Mouse (Mus musculus): ENCODE results near the gene Thtpa.

Gene Thtpa

DNA sequence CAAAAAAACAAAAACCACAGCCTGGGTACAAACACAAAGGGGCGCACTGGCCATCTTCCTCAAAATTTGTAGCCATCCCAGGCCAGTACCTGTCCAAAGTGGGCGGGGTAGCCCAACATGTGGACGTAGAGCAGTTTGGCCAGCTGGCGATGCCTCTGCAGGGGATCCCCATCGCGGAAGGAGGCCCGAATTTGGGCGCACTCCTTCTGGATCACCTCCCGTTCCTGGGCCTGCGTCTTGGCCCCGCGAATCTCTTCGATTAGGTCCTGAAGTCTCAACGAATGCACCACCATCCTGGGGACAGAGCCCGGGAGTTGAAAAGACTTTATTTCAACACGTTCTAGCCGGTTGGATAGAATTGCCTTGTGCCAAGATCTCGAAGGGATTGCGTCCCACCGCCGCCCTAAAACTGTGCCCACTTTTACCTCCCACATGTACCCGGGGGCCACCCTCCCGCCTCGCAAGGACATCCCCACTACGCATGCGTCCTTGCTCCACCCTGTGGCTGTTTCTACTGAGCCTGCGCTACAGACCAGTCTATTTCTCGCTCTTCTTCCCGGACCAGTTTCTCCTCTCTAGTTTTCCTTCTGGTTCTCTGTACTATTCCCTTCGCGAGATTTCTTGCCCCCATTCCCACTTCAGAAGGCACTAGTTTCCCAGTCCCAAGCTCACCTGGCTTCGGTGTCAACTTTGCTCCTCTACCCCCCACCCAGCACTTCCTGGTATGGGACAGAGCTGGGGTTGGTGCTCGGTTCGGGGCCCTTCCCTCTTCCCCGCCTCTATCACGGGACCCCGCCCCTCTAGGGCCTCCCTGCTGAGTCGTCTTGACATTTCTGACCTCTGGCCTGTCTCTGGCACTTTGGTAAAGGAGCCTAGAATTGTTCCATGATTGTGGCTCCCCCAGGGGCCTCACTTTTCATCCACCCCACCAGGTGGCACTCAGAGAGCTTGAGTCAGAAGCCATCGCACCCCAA is 11.5 kb downstream of the Thtpa start, which contains the start of gene Ap1g2:
Gene Ap1g2, minus strand, starts transcription at position 758 of the 974 bp plus-strand sequence.
- DNase-seq (ENCODE audit: low spot score) = no peak

DNA sequence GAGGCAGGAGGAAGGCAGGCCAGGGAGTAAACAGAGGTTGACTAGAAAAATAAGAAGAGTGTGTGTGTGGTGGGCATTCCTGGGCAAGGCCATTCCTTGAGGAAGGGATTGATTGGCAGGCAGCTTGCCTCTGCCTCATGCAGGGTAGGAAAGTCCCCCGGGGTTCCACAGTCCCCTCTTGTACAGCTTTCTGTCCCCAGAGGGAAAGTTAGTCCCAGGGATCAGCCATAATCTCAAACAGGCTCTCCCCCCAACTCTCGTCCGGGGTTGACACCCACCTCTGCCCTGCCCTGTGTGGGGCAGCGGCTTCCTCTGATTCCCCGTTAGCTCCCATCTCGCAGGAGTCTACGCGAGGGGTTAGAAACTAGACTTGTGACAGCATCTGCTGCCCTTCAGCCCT is 12.4 kb downstream of the Thtpa start:
- no peak for DNase-seq (ENCODE audit: low spot score)

GRCm38 (mm10) chr14:55108202-55108870 is 13.8 kb downstream of the Thtpa start:
- DNase-seq (ENCODE audit: low spot score) = no peak

DNA sequence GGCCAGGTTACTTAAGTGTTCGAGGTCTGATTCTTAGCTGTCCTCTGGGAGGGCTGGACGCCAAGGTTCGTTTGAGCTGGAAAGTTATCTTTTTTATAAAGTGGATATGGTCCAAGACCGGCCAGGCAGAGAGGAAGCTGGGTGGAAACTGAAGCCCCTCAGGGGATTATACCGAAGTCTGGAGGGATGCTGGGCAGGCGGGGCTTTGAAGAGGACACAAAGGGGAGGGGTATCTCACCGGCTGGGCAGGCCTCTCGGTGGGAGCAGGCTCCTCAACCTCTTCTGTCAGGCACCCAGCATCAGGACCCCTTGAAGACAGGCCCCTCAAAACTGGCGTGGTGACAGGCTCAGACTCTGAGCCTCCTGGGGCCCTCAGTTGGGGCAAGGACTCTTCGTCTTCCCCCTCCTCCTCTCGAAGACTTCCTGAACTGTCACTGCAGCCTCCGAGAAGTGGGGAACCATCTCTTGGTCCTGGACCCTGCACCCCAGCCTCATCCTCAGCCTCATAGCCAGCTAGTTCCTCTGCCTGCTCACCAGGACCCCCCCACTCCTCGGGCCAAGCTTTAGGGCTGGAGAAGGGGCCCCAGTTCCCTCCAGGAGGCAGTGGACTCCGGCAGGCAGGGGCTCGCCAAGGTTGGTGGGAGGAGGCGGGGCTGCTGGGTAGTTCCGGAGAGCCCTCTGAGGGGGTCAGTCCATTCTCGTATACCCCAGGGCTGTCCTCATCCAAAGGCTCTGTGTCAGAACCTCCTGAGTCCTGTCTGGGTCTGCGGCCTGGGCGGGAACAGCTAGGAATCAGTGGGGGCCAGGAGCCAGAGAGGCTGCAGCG is 14.7 kb downstream of the Thtpa start:
- DNase-seq (ENCODE audit: low spot score) = no peak

GRCm38 (mm10) chr14:55110076-55110475 is 15.5 kb downstream of the Thtpa start:
- no peak for DNase-seq (ENCODE audit: low spot score)

DNA sequence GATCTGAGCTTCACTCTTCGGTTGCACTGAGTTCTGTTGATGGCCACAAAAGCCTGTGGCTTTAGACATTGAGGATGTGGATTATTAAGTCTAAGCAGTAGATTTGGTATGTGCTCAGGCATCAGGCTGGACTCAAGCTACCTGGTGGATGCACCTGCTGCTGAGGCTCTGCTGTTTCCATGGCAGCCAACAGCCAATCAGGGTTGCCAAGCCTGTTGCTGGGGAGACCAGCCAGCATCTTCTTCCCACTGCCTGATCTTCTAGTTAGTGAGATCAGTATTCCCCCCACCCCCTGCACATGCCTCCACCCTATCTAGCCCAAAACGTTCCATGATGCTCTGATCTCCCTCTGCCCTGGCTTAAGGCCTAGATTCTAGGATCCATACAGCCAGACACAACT is 17.1 kb downstream of the Thtpa start:
- no peak for DNase-seq (ENCODE audit: low spot score)

DNA sequence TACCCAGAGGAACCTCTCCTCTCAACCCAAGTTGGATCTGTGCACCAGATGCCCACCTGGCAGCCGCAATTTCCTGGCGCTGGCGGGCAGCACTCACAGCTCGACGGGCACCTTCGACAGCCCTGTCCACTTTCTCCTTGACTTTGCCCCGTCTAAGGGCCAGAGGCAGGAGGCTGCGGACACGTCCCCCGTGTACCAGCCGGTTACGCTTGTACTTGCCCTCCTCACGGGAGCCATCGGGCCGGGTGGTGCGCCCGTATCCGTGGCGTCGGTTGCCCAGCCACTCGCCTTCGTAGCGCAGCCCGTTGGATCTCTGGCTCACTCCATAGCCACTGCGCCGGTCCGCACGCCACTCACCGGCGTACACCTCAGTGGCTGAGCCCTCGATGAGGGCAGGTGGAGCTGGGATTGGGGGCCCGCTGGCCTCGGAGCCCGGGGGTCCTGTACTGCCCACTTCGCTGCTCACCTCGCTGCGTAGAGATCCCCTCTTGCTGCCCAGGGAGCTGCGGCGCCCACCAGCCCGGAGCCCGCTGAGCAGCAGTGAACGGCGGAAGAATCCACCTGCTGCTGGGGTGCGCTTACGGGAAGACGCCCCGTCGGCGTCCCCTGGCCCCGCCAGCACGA is 18.9 kb downstream of the Thtpa start:
- DNase-seq (ENCODE audit: low spot score) = no peak

- DNase-seq (ENCODE audit: low spot score) = no peak
These were observed 19.5 kb downstream of the Thtpa start for GRCm38 (mm10) chr14:55113975-55114645.

DNA sequence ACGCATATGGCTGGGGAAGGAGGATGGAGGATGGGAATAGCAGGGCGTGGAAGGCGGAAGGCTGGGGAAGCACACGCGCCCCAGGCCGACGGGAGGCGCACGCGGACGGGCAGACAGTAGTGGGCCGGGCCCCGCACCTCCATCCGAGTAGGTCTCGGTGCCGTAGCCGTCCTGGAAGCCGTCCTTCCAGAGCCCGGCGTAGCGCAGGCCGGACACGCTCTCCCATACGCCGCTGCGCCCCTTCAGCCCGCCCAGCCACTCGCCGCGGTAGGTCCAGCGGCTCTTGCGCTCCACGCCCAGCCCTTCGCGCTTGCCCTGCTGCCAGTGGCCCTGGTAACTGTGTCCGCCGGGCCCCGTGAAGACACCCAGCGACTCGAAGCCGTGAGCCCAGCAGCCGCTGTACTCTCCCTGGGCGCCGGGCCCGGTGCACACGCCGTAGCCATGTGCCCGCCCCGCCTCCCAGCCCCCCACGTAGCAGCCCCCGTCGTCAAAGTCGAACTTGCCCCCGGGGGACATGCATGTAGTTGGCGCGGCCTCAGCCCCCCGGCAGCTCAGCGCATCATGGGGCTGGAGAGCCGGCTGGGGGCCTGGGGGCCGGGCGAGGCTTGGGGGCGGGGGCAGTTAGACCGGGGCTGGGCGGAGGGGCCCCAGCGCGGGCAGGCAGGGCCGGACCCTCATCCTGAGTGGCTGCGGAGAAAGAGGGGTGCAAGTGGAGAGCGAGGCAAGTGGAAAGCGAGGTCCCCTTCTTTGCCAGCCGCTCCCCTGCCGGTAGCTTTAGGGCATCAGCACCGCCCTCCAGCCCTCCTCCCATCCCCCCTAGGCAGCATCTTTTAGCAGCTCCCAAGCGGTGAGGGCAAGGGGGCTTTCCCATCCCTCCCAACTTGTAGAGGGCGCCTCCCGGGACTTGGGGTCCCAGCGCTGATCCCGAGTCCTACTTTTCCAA is 20.4 kb downstream of the Thtpa start:
- no peak for DNase-seq (ENCODE audit: low spot score)

- DNase-seq (ENCODE audit: low spot score) = no peak
These were observed 21.3 kb downstream of the Thtpa start for GRCm38 (mm10) chr14:55115846-55116245.

- DNase-seq (ENCODE audit: low spot score) = no peak
These were observed 22.0 kb downstream of the Thtpa start, which contains the start of gene Jph4 for GRCm38 (mm10) chr14:55116425-55117200. TSS of gene Jph4 (minus strand) at chr14:55116935.

DNA sequence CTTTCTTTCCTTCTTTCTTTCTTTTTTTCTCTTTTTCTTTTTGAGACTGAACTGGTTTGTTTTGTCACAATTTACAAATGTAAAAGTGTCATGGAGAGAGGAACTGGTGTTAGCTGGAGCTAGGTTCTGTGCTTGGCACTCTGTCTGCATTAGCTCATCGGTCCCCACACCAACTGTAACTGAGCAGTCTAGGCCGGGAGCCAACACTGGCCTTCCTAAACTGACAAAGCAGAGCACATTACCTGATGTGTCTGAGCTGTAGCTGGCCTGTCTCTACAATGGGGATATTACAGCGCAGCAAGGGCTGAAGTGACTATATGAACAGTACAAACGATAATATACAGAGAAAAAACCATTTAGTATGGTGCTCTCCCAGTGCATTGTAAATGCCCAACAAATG is 24.3 kb downstream of the Thtpa start:
- DNase-seq (ENCODE audit: low spot score) = no peak

DNA sequence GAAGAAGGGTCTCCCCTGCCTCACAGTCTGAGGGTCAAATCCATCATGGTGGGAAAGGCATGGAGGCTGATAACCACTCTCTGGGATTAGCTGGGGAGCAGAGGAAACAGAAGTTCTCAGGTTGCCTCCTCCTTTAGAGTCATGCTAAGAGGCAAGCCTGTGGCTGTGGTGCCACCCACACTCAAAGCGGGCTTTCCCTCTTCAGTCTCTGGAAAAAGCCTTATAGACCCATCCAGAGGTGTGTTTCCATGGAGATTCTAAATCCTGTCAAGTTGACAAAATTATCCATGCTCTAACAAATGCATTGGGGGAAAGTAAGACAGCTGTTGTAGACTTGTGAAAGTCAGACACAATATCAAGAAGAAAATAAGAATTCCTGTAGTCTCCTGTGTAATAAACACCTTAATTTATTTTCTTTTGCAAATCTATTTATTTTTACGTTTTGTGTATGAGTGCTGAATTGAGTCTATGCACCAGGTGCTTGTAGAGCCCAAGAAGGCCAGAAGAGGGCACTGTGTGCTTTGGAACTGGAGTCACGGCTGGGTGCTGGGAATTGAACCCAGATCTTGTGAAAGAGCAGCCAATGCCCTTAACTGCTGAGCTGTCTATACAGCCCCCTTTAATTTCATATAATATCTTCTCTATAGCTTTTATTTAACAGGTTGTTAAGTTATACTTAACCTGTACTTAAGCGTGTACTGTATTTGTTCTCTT is 25.0 kb downstream of the Thtpa start:
- no peak for DNase-seq (ENCODE audit: low spot score)

DNA sequence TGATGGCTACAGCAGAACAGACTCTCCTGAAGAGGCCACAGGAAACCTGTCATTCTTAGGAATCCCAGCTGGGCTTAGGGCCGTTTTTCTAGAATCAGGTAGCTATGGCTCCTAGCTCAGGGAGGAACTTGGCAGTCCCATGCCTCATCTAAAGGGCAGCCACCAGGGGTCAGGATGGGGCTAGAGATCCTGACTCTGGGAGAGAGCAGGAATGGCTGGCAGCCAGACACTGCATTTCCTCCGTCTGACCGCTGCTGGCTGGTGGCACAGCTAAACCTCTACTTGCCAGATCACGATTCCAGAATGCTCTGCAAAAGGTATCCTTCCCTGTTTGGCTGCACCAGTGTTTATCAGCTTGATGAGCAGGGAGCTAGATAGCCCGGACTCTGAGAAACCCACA is 27.4 kb downstream of the Thtpa start:
- no peak for DNase-seq (ENCODE audit: low spot score)

DNA sequence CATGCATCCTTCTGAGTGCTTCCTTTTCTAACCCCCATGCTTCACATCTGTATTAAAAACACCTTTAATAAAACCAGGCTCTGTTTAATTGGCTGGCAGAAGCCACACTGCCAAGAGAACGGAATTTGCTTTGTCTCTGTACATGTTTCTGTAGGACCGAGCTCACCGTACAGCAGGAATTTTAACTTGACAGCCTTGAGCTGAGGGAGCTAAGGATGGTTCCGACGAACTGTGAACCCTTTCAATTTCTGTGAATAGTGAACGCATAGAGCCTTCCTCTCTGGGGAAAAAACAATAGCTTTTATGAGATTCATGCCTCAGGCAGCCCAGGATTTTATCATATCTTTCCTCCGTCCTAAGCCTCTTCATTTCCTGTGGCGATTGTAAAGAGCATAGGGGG is 27.8 kb downstream of the Thtpa start:
- DNase-seq (ENCODE audit: low spot score) = no peak

- DNase-seq (ENCODE audit: low spot score) = no peak
These were observed 31.1 kb downstream of the Thtpa start for GRCm38 (mm10) chr14:55125711-55126110.

- DNase-seq (ENCODE audit: low spot score) = no peak
These were observed 31.9 kb downstream of the Thtpa start for GRCm38 (mm10) chr14:55126521-55126920.

DNA sequence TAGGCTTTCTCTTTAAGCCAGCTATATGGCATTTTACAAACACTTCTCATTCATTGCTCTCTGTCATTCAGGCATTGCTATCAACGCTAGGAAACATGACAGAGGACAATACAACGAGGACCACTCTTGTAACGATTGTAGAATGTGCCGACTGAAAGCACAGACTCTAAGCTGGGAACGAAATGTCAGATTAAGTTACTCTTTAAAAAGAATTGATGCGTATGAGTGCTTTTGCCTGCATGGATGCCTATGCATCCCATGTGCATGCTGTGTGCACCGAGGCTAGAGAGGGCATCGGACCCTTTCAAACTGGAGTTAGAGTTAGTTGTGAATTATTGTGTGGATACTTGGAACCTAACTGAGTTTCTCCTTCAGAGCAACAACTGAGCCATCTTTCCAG is 41.1 kb downstream of the Thtpa start:
- DNase-seq (ENCODE audit: low spot score) = no peak

DNA sequence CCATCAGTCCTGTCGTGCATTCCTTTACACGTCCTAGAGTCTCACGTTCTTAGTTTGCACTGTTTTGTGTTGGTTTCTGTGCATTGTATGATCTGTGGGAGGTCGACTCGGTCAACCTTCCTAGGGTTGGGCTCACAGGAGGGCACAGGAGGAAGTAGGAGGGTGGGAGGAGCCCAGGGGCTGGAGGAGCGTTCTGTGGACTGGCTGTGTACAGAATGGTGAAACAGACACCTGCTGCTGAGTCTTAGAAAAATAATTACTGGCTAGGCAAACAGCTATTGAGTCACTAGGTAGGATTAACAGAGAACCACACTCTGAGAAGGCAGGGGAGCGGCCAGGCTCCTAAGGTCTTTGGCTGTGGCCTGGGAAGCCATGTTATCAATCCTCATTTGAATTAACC is 44.7 kb downstream of the Thtpa start:
- no peak for DNase-seq (ENCODE audit: low spot score)
